In the genomic region with DNA sequence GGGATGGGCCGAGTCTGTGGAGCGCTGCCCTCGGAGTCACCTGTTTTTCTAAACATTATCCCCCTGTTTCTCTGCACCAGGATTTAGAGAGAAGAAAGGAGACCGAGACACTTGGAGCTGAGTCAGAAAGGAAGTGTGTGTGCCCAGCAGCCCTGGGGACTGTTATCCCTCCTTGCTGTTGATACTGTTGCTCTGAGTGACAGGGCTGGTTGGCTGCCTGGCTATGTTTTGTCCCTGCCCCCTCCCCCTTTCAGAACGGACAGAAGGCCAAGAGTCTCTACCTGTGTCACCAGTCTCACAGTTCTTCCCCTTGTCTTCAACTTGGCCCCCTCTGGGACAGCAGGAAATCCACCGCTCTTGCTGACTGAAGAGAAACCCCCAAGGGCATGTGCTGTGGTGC, we compare ENCODE assay signal across 24 mouse cellular contexts.
DNase-seq lines count a peak whose midpoint lies in the region; ATAC-seq and TF ChIP-seq lines count a peak whose summit lies in the region.
"Had no signal": no experiment of that assay in that cellular context is flagged by ENCODE, and none has a peak within 500 bp of the region (broad histone marks: within the 10 kb centered on the region; RNA-seq: fewer than 3 reads in every experiment).

No protein-coding gene starts in this region.

- TF ChIP-seq CTCF in heart, adult 2 months (IDR thresholded peaks at IDR 0.05), result no peak
- TF ChIP-seq CTCF in heart, postnatal 0 days (IDR thresholded peaks at IDR 0.05; ENCODE audit: low read depth), result no peak

- H3K4me1 ChIP-seq in heart, adult 2 months (ENCODE audit: control insufficient read depth, insufficient read depth, low read length), result peaks cover 9% of the 10 kb centered on the region
- peaks cover 78% of the 10 kb centered on the region for H3K4me1 ChIP-seq in heart, embryonic 10.5 days
- peaks cover 18% of the 10 kb centered on the region for H3K4me1 ChIP-seq in heart, postnatal 0 days (ENCODE audit: control insufficient read depth, insufficient read depth)
- H3K4me1 ChIP-seq: forebrain, embryonic 15.5 days; midbrain, embryonic 13.5 days had no signal

- intact Hi-C loops in heart, adult 2 months (cut with DNase I), result loop anchor here (5.0 kb wide), 3 partner anchors 41 to 196 kb away; a partner anchor contains a TSS
- intact Hi-C loops in heart, postnatal 25 days (cut with DNase I), result loop anchor here (5.0 kb wide), 2 partner anchors 76 to 196 kb away; no protein-coding TSS in a partner anchor

- no peaks in the 10 kb centered on the region for H3K36me3 ChIP-seq in heart, adult 2 months (ENCODE audit: control insufficient read depth, insufficient read depth, low read length)
- no peaks in the 10 kb centered on the region for H3K36me3 ChIP-seq in heart, embryonic 10.5 days
- no peaks in the 10 kb centered on the region for H3K36me3 ChIP-seq in heart, postnatal 0 days (replicated peaks; ENCODE audit: control insufficient read depth, insufficient read depth, low read length)
- H3K36me3 ChIP-seq: embryonic facial prominence, embryonic 15.5 days; forebrain, embryonic 15.5 days; limb, embryonic 10.5 days; midbrain, embryonic 13.5 days had no signal

- no peak overlapping the region for H3K4me2 ChIP-seq in heart, postnatal 0 days (ENCODE audit: low read depth, low read length)
- H3K4me2 ChIP-seq: embryonic facial prominence, embryonic 15.5 days; forebrain, embryonic 15.5 days; hindbrain, embryonic 14.5 days; midbrain, embryonic 13.5 days had no signal

- H3K9ac ChIP-seq in heart, adult 2 months (ENCODE audit: low read depth, low read length), result no peak overlapping the region
- H3K9ac ChIP-seq in heart, postnatal 0 days (replicated peaks; ENCODE audit: low read depth, low read length), result no peak overlapping the region
- H3K9ac ChIP-seq: embryonic facial prominence, embryonic 15.5 days; forebrain, embryonic 15.5 days; hindbrain, embryonic 14.5 days; midbrain, embryonic 13.5 days had no signal

- H3K27ac ChIP-seq in heart, adult 2 months, result peak overlapping the region; percentile 55; the same call in 1 of the 2 replicates
- peak overlapping the region; percentile 54 for H3K27ac ChIP-seq in heart, embryonic 10.5 days
- H3K27ac ChIP-seq in heart, postnatal 0 days (ENCODE audit: low read depth), result no peak overlapping the region; the same call in 1 of the 2 replicates
- H3K27ac ChIP-seq: embryonic facial prominence, embryonic 15.5 days; forebrain, embryonic 15.5 days; hindbrain, embryonic 14.5 days; layer of hippocampus, adult 2 months; limb, embryonic 10.5 days; midbrain, embryonic 13.5 days had no signal

- ATAC-seq in heart, postnatal 0 days (ENCODE audit: insufficient read depth, low read depth), result 0 out of 2 replicates have a peak, but pooled peaks have one; percentile 17
- ATAC-seq: activated CD4-positive, CD25-positive, alpha-beta regulatory T cell, adult 4 months; forebrain, embryonic 15.5 days; midbrain, embryonic 13.5 days had no signal

- H3K79me2 ChIP-seq in heart, adult 2 months (replicated peaks; ENCODE audit: control insufficient read depth, insufficient read depth, low read length), result no peaks in the 10 kb centered on the region

- WGBS in heart, adult 2 months, result 39% methylated on average over 6 of the region's 6 CpGs
- whole genome bisulfite sequencing in heart, embryonic 10.5 days, result 43% methylated on average over 6 of the region's 6 CpGs
- 44% methylated on average over 6 of the region's 6 CpGs for WGBS in heart, postnatal 0 days

- TF ChIP-seq EP300 in heart, adult 2 months (IDR thresholded peaks at IDR 0.05; ENCODE audit: insufficient read depth, low read depth, low read length), result no peak
- TF ChIP-seq EP300 in heart, postnatal 0 days (IDR thresholded peaks at IDR 0.05; ENCODE audit: low read depth), result no peak

- peak; percentile 26 to 32 for DNase-seq in heart, adult 2 months
- no peak for DNase-seq in heart, postnatal 25 days (ENCODE audit: low spot score)
- DNase-seq in adipocyte (ENCODE audit: low spot score), result peak; percentile 39
- DNase-seq in heart, embryonic 10.5 days (ENCODE audit: low spot score), result no peak
- DNase-seq in heart, postnatal 0 days (ENCODE audit: low spot score), result no peak
- DNase-seq in ovary, postnatal 36 days (ENCODE audit: low spot score), result no peak
- no peak for DNase-seq in kidney, adult 9 months
- DNase-seq: adrenal gland, postnatal 25 days; B cell, adult 2 months; cerebellum, adult 8-10 months; cerebellum, postnatal 36 days; gastrocnemius, postnatal 25 days; kidney, postnatal 25 days; liver; lung, postnatal 14 days; right cerebral cortex, postnatal 14 days; thymus, postnatal 36 days had no signal

- H3K9me3 ChIP-seq in heart, embryonic 10.5 days, result no peaks in the 10 kb centered on the region
- no peaks in the 10 kb centered on the region for H3K9me3 ChIP-seq in heart, postnatal 0 days (replicated peaks; ENCODE audit: control insufficient read depth, low read length)
- H3K9me3 ChIP-seq: embryonic facial prominence, embryonic 15.5 days; forebrain, embryonic 15.5 days; limb, embryonic 10.5 days; midbrain, embryonic 13.5 days had no signal

- H3K4me3 ChIP-seq in heart, adult 2 months, result no peak overlapping the region
- H3K4me3 ChIP-seq in heart, embryonic 10.5 days, result no peak overlapping the region
- H3K4me3 ChIP-seq in heart, postnatal 0 days (ENCODE audit: low read depth, low read length), result no peak overlapping the region
- H3K4me3 ChIP-seq: embryonic facial prominence, embryonic 15.5 days; forebrain, embryonic 15.5 days; layer of hippocampus, adult 2 months; limb, embryonic 10.5 days; midbrain, embryonic 13.5 days had no signal

- H3K27me3 ChIP-seq in heart, adult 2 months (ENCODE audit: control insufficient read depth, insufficient read depth, low read length), result no peaks in the 10 kb centered on the region
- no peaks in the 10 kb centered on the region; the same call in 1 of the 2 replicates for H3K27me3 ChIP-seq in heart, embryonic 10.5 days (ENCODE audit: insufficient read depth, poor library complexity, severe bottlenecking)
- no peaks in the 10 kb centered on the region for H3K27me3 ChIP-seq in heart, postnatal 0 days (ENCODE audit: control insufficient read depth, insufficient read depth, low read length)
- H3K27me3 ChIP-seq: embryonic facial prominence, embryonic 15.5 days; forebrain, embryonic 15.5 days; midbrain, embryonic 13.5 days had no signal

- no peak for TF ChIP-seq POLR2A in heart, adult 2 months (IDR thresholded peaks at IDR 0.05; ENCODE audit: insufficient read depth, low read depth, low read length)

Comparison
In these comparisons a context has a peak if more than half of its experiments do, and no peak if none do; other contexts are left out.
1. DNase-seq: peak in heart, adult 2 months (2 of 2) and adipocyte (single experiment); none in heart, postnatal 25 days (single experiment), heart, embryonic 10.5 days (single experiment), heart, postnatal 0 days (single experiment), ovary, postnatal 36 days (single experiment) and kidney, adult 9 months (single experiment).